Mouse (Mus musculus): ENCODE measurements around the gene Cyth4.
A peak's percentile ranks its signal among the peaks of the same experiment; 100 is the strongest.

DNA sequence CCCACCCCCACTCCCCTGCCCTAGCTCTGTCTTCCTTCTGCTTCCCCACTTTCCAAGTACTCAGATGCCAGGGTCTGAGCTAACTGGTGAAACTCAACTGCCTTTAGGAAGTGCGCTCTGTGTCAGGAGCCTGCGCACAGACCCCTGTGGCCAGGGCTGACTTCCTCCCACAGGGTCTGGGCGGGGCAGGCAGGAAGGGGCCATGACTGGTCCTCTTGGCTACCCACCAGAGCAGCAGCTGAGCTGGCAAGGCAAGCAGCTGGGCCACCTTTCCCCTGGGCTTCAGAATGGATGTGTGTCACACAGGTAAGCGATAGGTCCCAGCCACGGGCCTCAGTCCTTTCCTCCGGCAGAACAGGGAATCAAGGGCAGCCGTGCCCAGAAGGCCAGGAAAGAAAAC is at the start of gene Cyth4:
- TF ChIP-seq POLR2A (IDR thresholded peaks at IDR 0.05; ENCODE audit: borderline replicate concordance, control insufficient read depth, low read depth, low read length): peak; percentile 93
- TF ChIP-seq CTCF (IDR thresholded peaks at IDR 0.05; ENCODE audit: control insufficient read depth, insufficient read depth, low read length): peak; percentile 8; the same call in 1 of the 2 replicates
